Mouse (Mus musculus): Measurements from ENCODE around the gene Pih1d2. TPM values are rescaled to one million over a fixed set of nuclear protein-coding genes. Genes with fewer than 3 reads are reported as not detected.

The Pih1d2 gene
- polyA plus RNA-seq, 1 experiment from 2014 or later, result 5.8 TPM

- H3K9ac ChIP-seq, result no peak overlapping the region
- H3K4me2 ChIP-seq, result no peak overlapping the region
- H3K4me1 ChIP-seq (replicated peaks), result no peaks in the 10 kb centered on the region
- H3K27me3 ChIP-seq, result no peaks in the 10 kb centered on the region
- WGBS, result 56% methylated on average over 2 of the region's 2 CpGs
- H3K36me3 ChIP-seq, result peaks cover 53% of the 10 kb centered on the region
- H3K27ac ChIP-seq (replicated peaks), result no peak overlapping the region
- ATAC-seq (ENCODE audit: low read depth), result no peak
- no peak overlapping the region for H3K4me3 ChIP-seq
- H3K9me3 ChIP-seq, result no peaks in the 10 kb centered on the region
Measured at GRCm38 (mm10) chr9:50633059-50633458, 15.9 kb downstream of the Pih1d2 start.

- H3K36me3 ChIP-seq, result peaks cover 65% of the 10 kb centered on the region
- no peaks in the 10 kb centered on the region for H3K4me1 ChIP-seq (replicated peaks)
- no peak overlapping the region for H3K4me3 ChIP-seq
- no peak overlapping the region for H3K27ac ChIP-seq (replicated peaks)
- H3K9ac ChIP-seq, result no peak overlapping the region
- ATAC-seq (ENCODE audit: low read depth), result no peak
- H3K9me3 ChIP-seq, result no peaks in the 10 kb centered on the region
- no peak overlapping the region for H3K4me2 ChIP-seq
- WGBS, result 96% methylated on average over 11 of the region's 11 CpGs
- no peaks in the 10 kb centered on the region for H3K27me3 ChIP-seq
Measured at GRCm38 (mm10) chr9:50634270-50634669, 17.1 kb downstream of the Pih1d2 start.

- no peak overlapping the region for H3K4me2 ChIP-seq
- no peaks in the 10 kb centered on the region for H3K4me1 ChIP-seq (replicated peaks)
- no peak for ATAC-seq (ENCODE audit: low read depth)
- H3K27me3 ChIP-seq, result no peaks in the 10 kb centered on the region
- H3K9me3 ChIP-seq, result no peaks in the 10 kb centered on the region
- H3K36me3 ChIP-seq, result peaks cover 96% of the 10 kb centered on the region
- no peak overlapping the region for H3K9ac ChIP-seq
- H3K27ac ChIP-seq (replicated peaks), result no peak overlapping the region
- WGBS, result 81% methylated on average over 10 of the region's 10 CpGs
- H3K4me3 ChIP-seq, result no peak overlapping the region
Measured at GRCm38 (mm10) chr9:50646826-50647370, 29.8 kb downstream of the Pih1d2 start.

- WGBS, result 95% methylated on average over 10 of the region's 10 CpGs
- Histone ChIP-seq H3K9me3 (no peaks in the 10 kb centered on the region), H3K4me2 (no peak overlapping the region), H3K9ac (no peak overlapping the region), H3K36me3 (peaks cover 98% of the 10 kb centered on the region), H3K4me3 (no peak overlapping the region), H3K27me3 (no peaks in the 10 kb centered on the region), H3K4me1 (replicated peaks) (no peaks in the 10 kb centered on the region), H3K27ac (replicated peaks) (no peak overlapping the region)
- no peak for ATAC-seq (ENCODE audit: low read depth)
Measured at GRCm38 (mm10) chr9:50650503-50650902, 33.4 kb downstream of the Pih1d2 start.

- WGBS, result 25% methylated on average over 5 of the region's 5 CpGs
- no peak for ATAC-seq (ENCODE audit: low read depth)
Measured at GRCm38 (mm10) chr9:50658391-50658790, 41.3 kb downstream of the Pih1d2 start.

GRCm38 (mm10) chr9:50658941-50659388 is 41.8 kb downstream of the Pih1d2 start:
- peak overlapping the region; percentile 93 for H3K4me3 ChIP-seq
- H3K9ac ChIP-seq, result peak overlapping the region; percentile 95
- peak; percentile 84 for ATAC-seq (ENCODE audit: low read depth)
- peaks cover 26% of the 10 kb centered on the region for H3K4me1 ChIP-seq (replicated peaks)
- peaks cover 41% of the 10 kb centered on the region for H3K36me3 ChIP-seq
- no peaks in the 10 kb centered on the region for H3K27me3 ChIP-seq
- no peaks in the 10 kb centered on the region for H3K9me3 ChIP-seq
- H3K27ac ChIP-seq (replicated peaks), result peak overlapping the region; percentile 91
- under 1% methylated on average over 28 of the region's 28 CpGs for WGBS
- H3K4me2 ChIP-seq, result peak overlapping the region; percentile 86

More at GRCm38 (mm10) chr9:50658391-50658790, 41.3 kb downstream of the Pih1d2 start:
- H3K9ac ChIP-seq, result peak overlapping the region; percentile 95
- H3K36me3 ChIP-seq, result peaks cover 41% of the 10 kb centered on the region
- no peaks in the 10 kb centered on the region for H3K9me3 ChIP-seq
- peak overlapping the region; percentile 86 for H3K4me2 ChIP-seq
- H3K27ac ChIP-seq (replicated peaks), result no peak overlapping the region
- peaks cover 26% of the 10 kb centered on the region for H3K4me1 ChIP-seq (replicated peaks)
- H3K27me3 ChIP-seq, result no peaks in the 10 kb centered on the region
- H3K4me3 ChIP-seq, result peak overlapping the region; percentile 93

- H3K4me2 ChIP-seq, result peak within 1 kb of the TSS; percentile 86
- no peaks in the 10 kb centered on the region for H3K27me3 ChIP-seq
- H3K27ac ChIP-seq (replicated peaks), result peak within 1 kb of the TSS; percentile 91
- H3K4me3 ChIP-seq, result peak within 1 kb of the TSS; percentile 93
- WGBS, result 1% methylated on average over 63 of the region's 63 CpGs
- peak; percentile 92 for ATAC-seq (ENCODE audit: low read depth)
- H3K9ac ChIP-seq, result peak within 1 kb of the TSS; percentile 95
- H3K36me3 ChIP-seq, result peaks cover 40% of the 10 kb centered on the region
- peaks cover 26% of the 10 kb centered on the region for H3K4me1 ChIP-seq (replicated peaks)
- H3K9me3 ChIP-seq, result no peaks in the 10 kb centered on the region
Measured at GRCm38 (mm10) chr9:50659392-50660217, 42.5 kb downstream of the Pih1d2 start, which contains the start of gene Dlat. TSS of gene Dlat (minus strand) at chr9:50659780.

- Histone ChIP-seq H3K36me3 (peaks cover 40% of the 10 kb centered on the region), H3K9ac (peak overlapping the region; percentile 95), H3K9me3 (no peaks in the 10 kb centered on the region), H3K27me3 (no peaks in the 10 kb centered on the region), H3K4me2 (peak overlapping the region; percentile 86), H3K27ac (replicated peaks) (peak overlapping the region; percentile 91), H3K4me3 (peak overlapping the region; percentile 93), H3K4me1 (replicated peaks) (peaks cover 26% of the 10 kb centered on the region)
- 15% methylated on average over 12 of the region's 12 CpGs for WGBS
- no peak for ATAC-seq (ENCODE audit: low read depth)
Measured at GRCm38 (mm10) chr9:50660431-50660830, 43.3 kb downstream of the Pih1d2 start.

GRCm38 (mm10) chr9:50664826-50665225 is 47.7 kb downstream of the Pih1d2 start:
- H3K9ac ChIP-seq, result no peak overlapping the region
- no peak overlapping the region for H3K4me3 ChIP-seq
- WGBS, result 90% methylated on average over 5 of the region's 5 CpGs
- H3K4me1 ChIP-seq (replicated peaks), result peaks cover 8% of the 10 kb centered on the region
- H3K9me3 ChIP-seq, result no peaks in the 10 kb centered on the region
- H3K36me3 ChIP-seq, result peaks cover 63% of the 10 kb centered on the region
- no peak overlapping the region for H3K4me2 ChIP-seq
- no peak overlapping the region for H3K27ac ChIP-seq (replicated peaks)
- no peak for ATAC-seq (ENCODE audit: low read depth)
- H3K27me3 ChIP-seq, result no peaks in the 10 kb centered on the region

- Histone ChIP-seq H3K4me3 (no peak overlapping the region), H3K27ac (replicated peaks) (no peak overlapping the region), H3K27me3 (no peaks in the 10 kb centered on the region), H3K9me3 (no peaks in the 10 kb centered on the region), H3K4me2 (no peak overlapping the region), H3K9ac (no peak overlapping the region), H3K36me3 (peaks cover 69% of the 10 kb centered on the region), H3K4me1 (replicated peaks) (no peaks in the 10 kb centered on the region)
- WGBS, result 88% methylated on average over 6 of the region's 6 CpGs
- ATAC-seq (ENCODE audit: low read depth), result no peak
Measured at GRCm38 (mm10) chr9:50666442-50666841, 49.3 kb downstream of the Pih1d2 start.

- WGBS, result 85% methylated on average over 8 of the region's 8 CpGs
- Histone ChIP-seq H3K9ac (no peak overlapping the region), H3K4me1 (replicated peaks) (no peaks in the 10 kb centered on the region), H3K36me3 (peaks cover 69% of the 10 kb centered on the region), H3K27me3 (no peaks in the 10 kb centered on the region), H3K9me3 (no peaks in the 10 kb centered on the region), H3K27ac (replicated peaks) (no peak overlapping the region), H3K4me2 (no peak overlapping the region), H3K4me3 (no peak overlapping the region)
- no peak for ATAC-seq (ENCODE audit: low read depth)
Measured at GRCm38 (mm10) chr9:50667579-50668498, 50.7 kb downstream of the Pih1d2 start.

GRCm38 (mm10) chr9:50670690-50671089 is 53.6 kb downstream of the Pih1d2 start:
- 33% methylated on average over 5 of the region's 5 CpGs for WGBS
- no peaks in the 10 kb centered on the region for H3K27me3 ChIP-seq
- peaks cover 61% of the 10 kb centered on the region for H3K36me3 ChIP-seq
- H3K4me3 ChIP-seq, result no peak overlapping the region
- no peaks in the 10 kb centered on the region for H3K9me3 ChIP-seq
- no peak overlapping the region for H3K4me2 ChIP-seq
- no peak for ATAC-seq (ENCODE audit: low read depth)
- no peak overlapping the region for H3K27ac ChIP-seq (replicated peaks)
- H3K9ac ChIP-seq, result no peak overlapping the region
- no peaks in the 10 kb centered on the region for H3K4me1 ChIP-seq (replicated peaks)
